Mouse (Mus musculus) kidney, postnatal 25 days (tissue): ENCODE measurements around the gene Igfbp2.

ENCODE experiments used
- DNase-seq, 2 experiments: peaks; one replicate each; pipeline ENCODE4 v3.0.0; 2021; ENCODE audit warnings: mixed read lengths in 2 of 2

The Igfbp2 gene

GRCm38 (mm10) chr1:72815616-72816015 is 8.7 kb upstream of the Igfbp2 start:
- no peak for DNase-seq

DNA sequence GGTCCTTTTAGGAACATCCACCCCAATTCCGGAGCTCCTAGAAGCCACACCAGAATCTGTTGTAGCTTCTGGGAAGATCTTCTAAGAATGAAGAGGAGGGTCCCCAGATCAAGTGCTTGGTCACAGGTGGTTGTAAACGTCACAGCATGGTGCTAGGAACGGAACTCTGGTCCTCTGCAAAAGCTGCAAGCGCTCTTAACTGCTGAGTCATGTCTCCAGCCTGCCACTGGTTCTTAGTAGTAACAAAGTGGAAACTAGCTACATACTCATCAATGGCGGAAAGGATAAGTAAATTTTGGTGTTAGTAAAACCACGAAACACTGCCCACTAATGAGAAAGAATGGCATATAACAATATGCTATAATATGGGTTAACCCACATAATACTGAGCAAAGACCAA is 4.3 kb upstream of the Igfbp2 start:
- DNase-seq, result no peak

DNA sequence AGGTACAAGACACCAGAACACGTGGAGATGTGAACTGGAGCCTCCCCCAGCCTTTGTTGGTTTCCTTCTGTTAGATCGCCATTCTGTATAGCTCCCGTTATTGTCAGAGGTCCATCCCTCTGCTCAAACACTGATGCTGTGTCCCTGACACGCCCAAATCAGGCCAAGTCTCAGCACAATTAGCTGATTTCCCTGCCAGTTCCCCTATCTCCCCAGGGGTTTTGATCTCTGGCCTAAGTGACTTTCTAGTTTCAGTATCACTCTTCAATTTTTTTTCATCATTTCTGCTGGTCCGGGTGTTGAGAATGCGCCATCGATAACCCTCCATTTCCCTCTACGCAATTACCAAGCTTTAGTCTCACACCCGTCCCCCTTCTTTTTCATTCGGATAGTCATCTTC is 1.4 kb upstream of the Igfbp2 start:
- no peak for DNase-seq

GRCm38 (mm10) chr1:72824707-72825101 is 401 bp downstream of the Igfbp2 start:
- DNase-seq, result no peak

GRCm38 (mm10) chr1:72825286-72825685 is 983 bp downstream of the Igfbp2 start:
- DNase-seq, result peak in 1 of 2 experiments; percentile 10

GRCm38 (mm10) chr1:72825921-72826320 is 1.6 kb downstream of the Igfbp2 start:
- DNase-seq, result no peak

DNA sequence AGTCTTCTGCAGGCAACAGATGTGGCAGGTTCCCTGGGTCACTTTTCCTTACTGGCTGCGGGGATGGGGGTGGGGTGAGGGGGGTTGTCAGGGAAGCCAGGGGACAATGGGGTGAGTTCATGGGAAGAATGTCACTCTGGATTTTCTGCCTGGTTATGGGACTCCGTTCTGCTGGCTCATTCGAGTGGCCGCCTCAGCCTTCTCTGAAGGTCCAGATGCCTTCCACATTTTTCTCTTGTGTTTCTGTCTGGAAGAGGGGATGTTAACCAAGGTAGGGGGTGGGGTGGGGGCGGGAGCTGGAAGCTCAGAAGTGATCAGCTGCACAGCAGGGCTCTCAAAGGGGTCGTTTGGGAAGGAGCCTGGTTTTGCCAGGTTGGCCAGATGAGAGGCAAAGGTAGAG is 2.1 kb downstream of the Igfbp2 start:
- DNase-seq, result no peak

GRCm38 (mm10) chr1:72826931-72827330 is 2.6 kb downstream of the Igfbp2 start:
- DNase-seq, result no peak

- no peak for DNase-seq
These were observed 3.4 kb downstream of the Igfbp2 start for GRCm38 (mm10) chr1:72827411-72828315.

DNA sequence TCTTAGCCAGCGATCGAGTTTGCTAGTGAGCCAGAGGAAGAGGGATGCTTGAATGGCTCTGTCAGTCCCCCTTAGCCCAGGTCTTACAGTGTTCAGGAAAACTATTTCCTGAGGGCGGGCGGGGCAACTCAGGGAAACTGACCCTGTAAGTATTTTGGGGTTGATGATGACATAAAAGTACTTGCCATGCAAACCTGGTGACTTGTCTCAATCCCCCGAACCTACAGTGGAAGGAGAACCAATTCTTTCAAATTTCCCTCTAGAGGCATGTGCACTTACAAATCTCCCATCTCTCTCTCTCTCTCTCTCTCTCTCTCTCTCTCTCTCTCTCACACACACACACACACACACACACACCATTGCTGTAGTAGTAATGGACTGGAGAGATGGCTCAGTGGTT is 4.5 kb downstream of the Igfbp2 start:
- DNase-seq, result no peak

DNA sequence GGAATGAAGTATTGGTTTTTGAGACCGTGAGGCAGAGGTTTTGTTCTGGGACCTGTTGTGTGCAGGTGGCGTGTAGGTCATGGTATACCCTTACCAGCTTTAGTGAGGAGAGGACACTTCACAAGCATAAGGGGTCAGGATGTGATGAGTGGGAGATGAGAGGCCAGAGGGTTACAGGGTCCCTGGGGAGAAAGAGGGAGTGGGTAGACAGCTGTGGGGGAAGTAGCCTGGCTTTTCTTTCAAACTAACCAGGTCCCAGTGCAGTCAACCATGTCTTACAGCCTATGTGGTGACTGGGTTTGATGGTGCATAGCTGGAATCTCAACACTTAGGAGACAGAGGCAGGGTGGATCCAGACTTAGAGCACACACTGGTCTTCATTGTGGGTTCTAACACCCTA is 6.2 kb downstream of the Igfbp2 start:
- no peak for DNase-seq

GRCm38 (mm10) chr1:72832715-72833153 is 8.4 kb downstream of the Igfbp2 start:
- peak; percentile 61 to 65 for DNase-seq

DNA sequence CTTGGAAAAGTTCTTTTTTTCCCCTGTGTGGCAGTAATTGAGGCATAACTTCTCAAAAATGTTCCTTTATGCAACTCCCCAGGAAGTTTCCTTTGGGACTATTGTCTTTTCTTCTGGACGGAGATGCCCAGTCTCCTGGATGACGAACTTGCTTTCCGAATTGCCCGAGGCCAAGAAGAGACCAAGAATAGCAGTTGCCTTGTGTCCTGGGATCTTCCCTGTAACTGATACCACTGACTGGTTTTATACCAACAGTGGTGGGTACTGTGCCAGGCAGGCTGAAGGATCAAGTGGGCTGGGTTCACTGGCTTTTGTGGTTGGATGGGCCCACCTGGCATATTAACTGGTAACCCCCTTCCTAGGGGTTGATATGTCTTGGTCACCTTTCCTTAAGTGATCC is 9.3 kb downstream of the Igfbp2 start:
- DNase-seq, result no peak

DNA sequence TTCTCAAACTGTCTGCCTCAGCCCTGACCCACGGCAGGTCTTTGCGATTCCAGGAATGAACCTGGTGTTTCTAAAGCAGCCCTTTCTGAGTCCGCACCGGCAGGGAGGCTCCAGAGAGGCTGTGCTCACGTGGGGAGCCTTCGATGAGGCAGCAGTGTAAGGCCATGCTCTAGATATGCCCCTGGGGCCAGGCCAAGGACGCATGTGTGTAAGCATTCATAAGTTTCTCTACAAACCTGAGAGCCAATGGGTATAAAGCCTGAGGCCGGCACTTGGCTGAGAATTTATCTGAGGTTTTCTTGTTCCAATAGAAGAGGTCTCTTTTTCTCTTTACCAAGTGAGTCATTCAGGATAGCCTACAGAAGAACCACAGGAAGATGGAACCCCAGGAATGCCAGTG is 15.1 kb downstream of the Igfbp2 start:
- peak in 1 of 2 experiments; percentile 25 for DNase-seq

- peak in 1 of 2 experiments; percentile 21 for DNase-seq
These were observed 15.5 kb downstream of the Igfbp2 start for GRCm38 (mm10) chr1:72839791-72840190.

DNA sequence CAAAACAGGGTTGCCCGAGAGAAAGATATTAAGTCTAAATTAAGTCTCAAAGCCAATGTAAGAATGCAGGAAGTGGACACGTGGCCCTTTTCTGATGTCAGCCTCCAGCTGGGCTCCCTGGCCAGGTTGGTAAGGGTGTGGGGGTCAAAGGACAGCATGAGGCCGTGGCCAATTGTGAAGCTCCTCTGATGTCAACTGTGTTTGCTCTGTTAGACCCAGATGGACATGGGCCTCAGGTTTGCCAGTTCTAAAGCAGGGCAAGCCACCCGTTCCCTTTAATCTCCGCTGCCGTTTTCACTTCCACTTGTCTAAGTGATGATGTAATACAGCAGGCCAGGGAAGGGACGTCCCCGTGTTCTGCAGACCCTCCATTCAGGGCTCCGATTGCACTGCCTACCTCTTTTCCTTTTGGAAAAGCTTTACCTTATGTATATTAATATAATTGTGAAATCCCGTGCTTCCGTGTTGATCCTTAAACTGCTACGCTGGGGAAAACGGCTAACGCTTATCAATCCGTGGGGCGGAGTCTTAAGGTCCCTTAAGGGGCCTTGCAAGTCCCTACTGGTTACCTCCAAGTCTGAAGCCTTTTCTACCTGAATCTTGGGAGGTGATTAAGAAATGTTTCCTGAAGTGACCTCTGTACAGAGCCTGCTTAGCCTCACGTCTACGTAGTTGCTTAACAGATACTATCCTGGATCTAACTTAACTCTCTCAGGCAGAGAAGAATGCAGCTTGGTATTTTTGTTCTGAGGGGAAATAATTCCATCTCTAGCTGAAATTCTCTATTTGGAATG is 18.6 kb downstream of the Igfbp2 start:
- no peak for DNase-seq

- DNase-seq, result no peak
These were observed 20.4 kb downstream of the Igfbp2 start for GRCm38 (mm10) chr1:72844675-72845074.

- no peak for DNase-seq
These were observed 23.6 kb downstream of the Igfbp2 start for GRCm38 (mm10) chr1:72847849-72848380.

DNA sequence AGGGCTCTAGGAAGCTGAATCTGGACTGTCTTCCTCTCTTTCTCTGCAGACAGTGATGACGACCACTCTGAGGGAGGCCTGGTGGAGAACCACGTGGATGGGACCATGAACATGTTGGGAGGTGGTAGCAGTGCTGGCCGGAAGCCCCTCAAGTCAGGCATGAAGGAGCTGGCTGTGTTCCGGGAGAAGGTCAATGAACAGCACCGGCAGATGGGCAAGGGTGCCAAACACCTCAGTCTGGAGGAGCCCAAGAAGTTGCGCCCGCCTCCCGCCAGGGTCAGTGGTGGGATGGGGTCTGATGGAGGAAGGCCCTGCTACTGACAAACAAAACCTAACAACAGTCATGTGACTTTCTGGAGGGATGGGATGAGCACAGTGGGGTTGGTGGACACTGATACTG is 24.7 kb downstream of the Igfbp2 start:
- DNase-seq, result no peak

DNA sequence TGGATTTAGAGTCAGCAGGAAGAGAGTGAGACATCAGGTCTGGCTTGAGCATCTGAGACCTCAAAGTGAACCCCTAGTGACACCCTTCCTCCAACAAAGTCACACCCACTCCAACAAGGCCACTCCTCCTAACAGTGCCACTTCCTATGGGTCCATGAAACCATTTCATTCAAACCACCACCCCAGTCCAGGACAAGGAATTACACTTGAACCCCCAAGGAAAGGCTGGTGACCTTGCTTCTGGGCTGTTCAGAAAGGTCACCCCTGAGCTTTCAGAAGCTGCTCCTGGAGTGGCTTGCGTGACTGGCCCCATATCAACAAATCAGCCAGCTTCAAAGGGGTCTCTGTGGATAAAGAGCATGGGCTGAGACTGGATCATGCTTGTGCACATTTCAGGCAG is 29.5 kb downstream of the Igfbp2 start:
- no peak for DNase-seq

DNA sequence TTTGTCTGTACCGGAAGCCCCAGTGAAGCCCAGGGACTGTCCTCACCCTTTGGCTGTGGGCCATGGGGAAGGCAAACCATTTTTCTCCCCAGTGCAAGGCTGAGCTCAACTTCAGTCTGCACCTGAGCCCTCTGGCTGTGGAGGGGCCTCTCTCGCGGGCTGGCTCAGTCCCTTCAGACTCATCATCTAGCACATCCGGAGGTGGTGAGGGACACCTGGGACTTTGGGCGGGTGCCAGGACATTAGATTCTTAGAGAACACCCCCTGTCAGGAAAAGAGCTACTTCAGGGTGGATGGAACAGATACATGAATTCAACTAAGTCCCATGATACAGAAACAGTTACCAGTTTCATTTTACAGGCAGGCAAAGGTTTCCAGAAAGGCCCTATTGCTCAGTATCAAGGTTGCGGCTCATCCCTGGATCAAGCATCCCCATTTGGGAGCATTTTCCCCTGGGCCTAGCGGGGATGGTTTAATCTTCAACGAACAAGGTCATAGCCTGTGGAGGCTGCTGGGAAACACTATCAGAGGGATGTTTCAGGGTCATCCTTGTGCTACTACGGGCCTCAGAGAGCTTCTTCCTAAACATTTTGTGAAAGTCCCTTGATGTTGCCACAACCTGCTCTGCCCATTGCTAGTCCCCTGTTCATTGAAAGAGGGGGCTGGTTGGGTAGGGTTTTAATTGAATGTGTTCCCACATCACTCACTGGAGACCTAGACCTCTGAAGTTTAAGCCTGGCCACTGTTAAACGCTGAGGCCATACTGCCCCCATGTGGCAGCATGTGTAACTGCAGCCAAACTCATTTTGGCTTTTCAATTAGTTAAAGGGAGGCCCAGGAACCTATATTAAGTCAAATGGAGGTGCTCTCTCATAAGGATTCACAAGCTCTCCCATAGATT is 30.3 kb downstream of the Igfbp2 start:
- DNase-seq, result peak in 1 of 2 experiments; percentile 43

DNA sequence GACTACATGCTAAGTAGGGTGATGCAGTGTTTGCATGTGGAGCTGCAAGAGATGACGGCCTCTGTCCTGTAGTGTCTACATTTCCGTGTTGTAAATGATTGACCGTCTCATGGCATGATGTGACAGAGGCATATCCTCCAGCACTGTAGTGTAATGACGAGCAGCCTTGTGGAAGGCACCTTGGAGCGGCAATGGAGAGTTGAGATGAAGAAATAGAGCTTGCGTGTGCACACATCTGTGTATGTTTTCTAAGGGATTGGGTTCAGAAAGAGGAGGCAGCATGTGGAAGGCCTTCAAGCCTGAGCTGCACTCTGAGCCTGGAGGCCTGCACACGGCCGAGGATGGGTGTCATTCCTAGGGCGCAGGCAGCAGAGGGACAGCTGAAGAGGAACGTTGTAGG is 31.4 kb downstream of the Igfbp2 start:
- peak in 1 of 2 experiments; percentile 28 for DNase-seq
